Mouse (Mus musculus) testis, adult 2 months (tissue): ENCODE results near the gene Ncln.

Experiments used
- CTCF ChIP-seq: fragments of 200-500 bp; IDR thresholded peaks from 2 replicates; pipeline ENCODE4 v1.5.1; 2012; ENCODE audit warnings: low read depth, mild to moderate bottlenecking, inconsistent platforms, low read length, moderate library complexity; ENCODE audit not compliant: control insufficient read depth, insufficient read depth, insufficient replicate concordance
- POLR2A ChIP-seq: fragments of 200-500 bp; IDR thresholded peaks from 2 replicates; pipeline ENCODE4 v1.6.1; 2012; ENCODE audit warnings: low read depth, mild to moderate bottlenecking, inconsistent platforms, low read length, moderate library complexity; ENCODE audit not compliant: control insufficient read depth

- TF ChIP-seq CTCF (no peak), POLR2A (no peak)
Measured at GRCm38 (mm10) chr10:81469253-81469652, 26.9 kb downstream of the Ncln start.
